Mouse (Mus musculus) thymus, postnatal 25 days (tissue): ENCODE data around the gene Tmem175.
A peak's percentile ranks its signal among the peaks of the same experiment; 100 is the strongest.

ENCODE experiments used
- DNase-seq: peaks from one replicate; pipeline ENCODE4 v3.0.0; 2022

Tmem175 gene

GRCm38 (mm10) chr5:108654444-108654990 lies 24.9 kb downstream of the Tmem175 start:
- no peak for DNase-seq

- no peak for DNase-seq
Measured at GRCm38 (mm10) chr5:108655381-108655780, 25.8 kb downstream of the Tmem175 start.

GRCm38 (mm10) chr5:108655891-108656650 lies 26.5 kb downstream of the Tmem175 start:
- DNase-seq: no peak

- no peak for DNase-seq
Measured at GRCm38 (mm10) chr5:108657406-108657805, 27.8 kb downstream of the Tmem175 start.

GRCm38 (mm10) chr5:108658611-108659010 lies 29.0 kb downstream of the Tmem175 start:
- no peak for DNase-seq

- DNase-seq: peak; percentile 22
Measured at GRCm38 (mm10) chr5:108659698-108660631, 30.4 kb downstream of the Tmem175 start, which contains the start of gene Idua. TSS of gene Idua (plus strand) at chr5:108660331.

GRCm38 (mm10) chr5:108660632-108661268 lies 31.2 kb downstream of the Tmem175 start:
- peak; percentile 90 for DNase-seq

- DNase-seq: no peak
Measured at GRCm38 (mm10) chr5:108662772-108663171, 33.2 kb downstream of the Tmem175 start.

GRCm38 (mm10) chr5:108665066-108665465 lies 35.5 kb downstream of the Tmem175 start:
- DNase-seq: no peak

- DNase-seq: no peak
Measured at GRCm38 (mm10) chr5:108667370-108667769, 37.8 kb downstream of the Tmem175 start.

GRCm38 (mm10) chr5:108668387-108668932 lies 38.9 kb downstream of the Tmem175 start:
- DNase-seq: no peak

- DNase-seq: peak; percentile 86
Measured at GRCm38 (mm10) chr5:108668977-108669936, 39.7 kb downstream of the Tmem175 start, which contains the start of gene Dgkq. TSS of gene Dgkq (minus strand) at chr5:108669672.

- DNase-seq: no peak
Measured at GRCm38 (mm10) chr5:108669986-108670385, 40.4 kb downstream of the Tmem175 start.

GRCm38 (mm10) chr5:108670785-108671184 lies 41.2 kb downstream of the Tmem175 start:
- DNase-seq: peak; percentile 61

GRCm38 (mm10) chr5:108671757-108672156 lies 42.2 kb downstream of the Tmem175 start:
- no peak for DNase-seq

GRCm38 (mm10) chr5:108674624-108675023 lies 45.1 kb downstream of the Tmem175 start:
- no peak for DNase-seq

GRCm38 (mm10) chr5:108675251-108675816 lies 45.8 kb downstream of the Tmem175 start, which contains the start of gene Slc26a1:
TSS of gene Slc26a1 (minus strand) at chr5:108675569.
- DNase-seq: no peak

GRCm38 (mm10) chr5:108676772-108677498 lies 47.4 kb downstream of the Tmem175 start:
- DNase-seq: no peak

GRCm38 (mm10) chr5:108677605-108678295 lies 48.2 kb downstream of the Tmem175 start:
- DNase-seq: no peak
